ENCODE assay signal across 9 mouse cellular contexts in genomic region chr8:84021096-84021495, GRCm38 (mm10). TPM values are rescaled to one million over a fixed set of nuclear protein-coding genes. Genes with fewer than 3 reads are reported as not detected.
A peak's percentile ranks its signal among the peaks of the same experiment; 100 is the strongest.
DNase-seq lines count a peak whose midpoint lies in the region; ATAC-seq and TF ChIP-seq lines count a peak whose summit lies in the region.
"Had no signal": no experiment of that assay in that cellular context is flagged by ENCODE, and none has a peak within 500 bp of the region (broad histone marks: within the 10 kb centered on the region; RNA-seq: fewer than 3 reads in every experiment).

TSS of gene Palm3 (plus strand) at chr8:84021471.

- 12% methylated on average over 18 of the region's 18 CpGs for WGBS in heart, embryonic 13.5 days
- 10% methylated on average over 18 of the region's 18 CpGs for WGBS in embryonic facial prominence, embryonic 12.5 days

- peaks cover 57% of the 10 kb centered on the region for H3K27me3 ChIP-seq in heart, embryonic 13.5 days (replicated peaks)
- no peaks in the 10 kb centered on the region for H3K27me3 ChIP-seq in C2C12 (ENCODE audit: control insufficient read depth, insufficient read depth, insufficient read length)
- H3K27me3 ChIP-seq in embryonic facial prominence, embryonic 12.5 days: peaks cover 43% of the 10 kb centered on the region

- H3K9ac ChIP-seq in heart, embryonic 13.5 days: 0 out of 2 replicates have a peak within 1 kb of the TSS, but pooled peaks have one; percentile 30
- peak within 1 kb of the TSS; percentile 25; the same call in 1 of the 2 replicates for H3K9ac ChIP-seq in embryonic facial prominence, embryonic 12.5 days

- no peaks in the 10 kb centered on the region for H3K79me3 ChIP-seq in C2C12 (ENCODE audit: low read depth)

- H3K4me2 ChIP-seq in heart, embryonic 13.5 days: peak within 1 kb of the TSS; percentile 48
- H3K4me2 ChIP-seq in embryonic facial prominence, embryonic 12.5 days (replicated peaks): no peak within 1 kb of the TSS

- no peaks in the 10 kb centered on the region for H3K36me3 ChIP-seq in heart, embryonic 13.5 days
- no peaks in the 10 kb centered on the region for H3K36me3 ChIP-seq in C2C12 (ENCODE audit: control insufficient read depth, insufficient read depth)
- H3K36me3 ChIP-seq in embryonic facial prominence, embryonic 12.5 days: no peaks in the 10 kb centered on the region

- DNase-seq in heart, postnatal 10 days: no peak
- DNase-seq in kidney, postnatal 10 days: peak; percentile 84
- no peak for DNase-seq in left cerebral cortex, adult 9 months (ENCODE audit: low spot score in 2 of 2)

- peak within 1 kb of the TSS; percentile 6 for H3ac ChIP-seq in C2C12 (ENCODE audit: control insufficient read depth, insufficient read length, low read depth)

- peaks cover 2% of the 10 kb centered on the region; the same call in 1 of the 2 replicates for H3K9me3 ChIP-seq in heart, embryonic 13.5 days
- 0 out of 2 replicates have a peak, but pooled peaks cover 2% of the 10 kb centered on the region for H3K9me3 ChIP-seq in embryonic facial prominence, embryonic 12.5 days

- no peak for ATAC-seq in heart, embryonic 13.5 days (ENCODE audit: extremely low read depth, insufficient number of reproducible peaks, low FRiP score, low TSS enrichment)
- ATAC-seq in embryonic facial prominence, embryonic 12.5 days (ENCODE audit: insufficient number of reproducible peaks, insufficient read depth, low FRiP score, low TSS enrichment): no peak
- ATAC-seq in frontal cortex, adult (ENCODE audit: low TSS enrichment): no peak
- no peak for ATAC-seq in cerebellum, adult (ENCODE audit: insufficient number of reproducible peaks, low FRiP score, low TSS enrichment)

- H3K4me3 ChIP-seq in heart, embryonic 13.5 days: 0 out of 2 replicates have a peak within 1 kb of the TSS, but pooled peaks have one; percentile 0
- no peak within 1 kb of the TSS for H3K4me3 ChIP-seq in C2C12 (ENCODE audit: insufficient read depth, poor library complexity, severe bottlenecking)
- H3K4me3 ChIP-seq in embryonic facial prominence, embryonic 12.5 days: no peak within 1 kb of the TSS

- peaks cover 45% of the 10 kb centered on the region for H3K4me1 ChIP-seq in heart, embryonic 13.5 days
- H3K4me1 ChIP-seq in embryonic facial prominence, embryonic 12.5 days: 0 out of 2 replicates have a peak, but pooled peaks cover 17% of the 10 kb centered on the region

- no peak for TF ChIP-seq CTCF in C2C12 (IDR thresholded peaks at IDR 0.05; ENCODE audit: control insufficient read depth, insufficient read depth, insufficient read length)

- H3K79me2 ChIP-seq in C2C12 (ENCODE audit: control insufficient read depth, insufficient read depth): no peaks in the 10 kb centered on the region

- intact Hi-C loops in heart, postnatal 10 days (cut with DNase I): loop anchor here (5.0 kb wide), 1 partner anchor 206 kb away; no protein-coding TSS in a partner anchor

- no peak within 1 kb of the TSS for H3K27ac ChIP-seq in heart, embryonic 13.5 days (replicated peaks)
- H3K27ac ChIP-seq in embryonic facial prominence, embryonic 12.5 days: no peak within 1 kb of the TSS

TF ChIP-seq in C2C12, 6 proteins besides CTCF, POLR2A, EP300 and RAD21:
- no peak for TF ChIP-seq MYOG (IDR thresholded peaks at IDR 0.05; ENCODE audit: control insufficient read depth, extremely low read depth, insufficient read length)
- no peak for TF ChIP-seq FOSL1 (IDR thresholded peaks at IDR 0.05; ENCODE audit: insufficient read depth, low read length, poor library complexity, severe bottlenecking)
- TF ChIP-seq CEBPB (IDR thresholded peaks at IDR 0.05; ENCODE audit: low read depth): no peak
- no peak for TF ChIP-seq MYOD1 (IDR thresholded peaks at IDR 0.05; ENCODE audit: control insufficient read depth, insufficient read length, low read depth)
- TF ChIP-seq MAX (IDR thresholded peaks at IDR 0.05): no peak
- TF ChIP-seq USF1 (IDR thresholded peaks at IDR 0.05; ENCODE audit: low read depth): no peak

RNA-seq across cellular contexts. Expression of gene Palm3, which starts in this region (rescaled TPM):
- 1.2 and 1.6 TPM in 2 replicates for polyA plus RNA-seq in heart, embryonic 13.5 days (2015; fragmentation: Nextera tagmentation; extraction: Ambion mirVana)
- under 1 TPM; 0.19 to 0.20 TPM for total RNA-seq in heart, postnatal 10 days (2021)
- polyA plus RNA-seq in C2C12 (2012; fragmentation: generic; extraction: Trizol): 3.5 TPM
- polyA plus RNA-seq in embryonic facial prominence, embryonic 12.5 days (2016; fragmentation: Nextera tagmentation; extraction: Ambion mirVana): 9.0 and 9.4 TPM in 2 replicates
- total RNA-seq: granulocyte monocyte progenitor cell, adult 5-6 weeks had no signal
